Mouse (Mus musculus): Measurements from ENCODE around the gene Gm20604. TPM values are rescaled to one million over a fixed set of nuclear protein-coding genes. Genes with fewer than 3 reads are reported as not detected.

Gm20604 gene
- total RNA-seq, 2 experiments from 2014 or later: 6.5 to 7.1 TPM

- no peak for DNase-seq
These were observed 16.4 kb downstream of the Gm20604 start for GRCm38 (mm10) chr12:102742056-102742455.

- no peak for DNase-seq
These were observed 18.2 kb downstream of the Gm20604 start for GRCm38 (mm10) chr12:102740285-102740684.

- no peak for DNase-seq
These were observed 19.4 kb downstream of the Gm20604 start for GRCm38 (mm10) chr12:102739096-102739495.

- DNase-seq: peak; percentile 77
These were observed 25.1 kb downstream of the Gm20604 start for GRCm38 (mm10) chr12:102733381-102733780.

- no peak for DNase-seq
These were observed 27.5 kb downstream of the Gm20604 start for GRCm38 (mm10) chr12:102730798-102731619.

GRCm38 (mm10) chr12:102729855-102730797 lies 28.3 kb downstream of the Gm20604 start:
- peak; percentile 59 for DNase-seq

- DNase-seq: no peak
These were observed 32.7 kb downstream of the Gm20604 start for GRCm38 (mm10) chr12:102725761-102726175.

- no peak for DNase-seq
These were observed 33.3 kb downstream of the Gm20604 start for GRCm38 (mm10) chr12:102725146-102725545.

- no peak for DNase-seq
These were observed 34.6 kb downstream of the Gm20604 start for GRCm38 (mm10) chr12:102723861-102724260.

- DNase-seq: no peak
These were observed 35.5 kb downstream of the Gm20604 start for GRCm38 (mm10) chr12:102722966-102723365.

- no peak for DNase-seq
These were observed 36.0 kb downstream of the Gm20604 start for GRCm38 (mm10) chr12:102722451-102722850.

- peak; percentile 51 for DNase-seq
These were observed 38.7 kb downstream of the Gm20604 start for GRCm38 (mm10) chr12:102719552-102720315.

- no peak for DNase-seq
These were observed 43.6 kb downstream of the Gm20604 start for GRCm38 (mm10) chr12:102714654-102715395.

GRCm38 (mm10) chr12:102714116-102714515 lies 44.4 kb downstream of the Gm20604 start:
- DNase-seq: no peak

- DNase-seq: no peak
These were observed 45.2 kb downstream of the Gm20604 start for GRCm38 (mm10) chr12:102713153-102713865.

- DNase-seq: no peak
These were observed 47.6 kb downstream of the Gm20604 start for GRCm38 (mm10) chr12:102710851-102711375.

- DNase-seq: no peak
These were observed 48.6 kb downstream of the Gm20604 start for GRCm38 (mm10) chr12:102709896-102710295.

GRCm38 (mm10) chr12:102708220-102708619 lies 50.3 kb downstream of the Gm20604 start:
- peak; percentile 63 for DNase-seq

- no peak for DNase-seq
These were observed 51.5 kb downstream of the Gm20604 start for GRCm38 (mm10) chr12:102706833-102707463.
